Mouse (Mus musculus) kidney, adult 2 months (tissue): Measurements from ENCODE around the gene Ldb2.

Source experiments
- CTCF ChIP-seq: fragments of 200-500 bp; conservative IDR thresholded peaks from 2 replicates; pipeline ENCODE4 v1.5.1; 2011; ENCODE audit warnings: low read depth, mild to moderate bottlenecking, control low read depth, low read length, moderate library complexity, mixed read lengths; ENCODE audit not compliant: insufficient read depth, insufficient read length
- POLR2A ChIP-seq: fragments of 200-500 bp; IDR thresholded peaks from one replicate; pipeline ENCODE4 v1.6.1; 2011; ENCODE audit warnings: low read depth, low read length, control low read depth

DNA sequence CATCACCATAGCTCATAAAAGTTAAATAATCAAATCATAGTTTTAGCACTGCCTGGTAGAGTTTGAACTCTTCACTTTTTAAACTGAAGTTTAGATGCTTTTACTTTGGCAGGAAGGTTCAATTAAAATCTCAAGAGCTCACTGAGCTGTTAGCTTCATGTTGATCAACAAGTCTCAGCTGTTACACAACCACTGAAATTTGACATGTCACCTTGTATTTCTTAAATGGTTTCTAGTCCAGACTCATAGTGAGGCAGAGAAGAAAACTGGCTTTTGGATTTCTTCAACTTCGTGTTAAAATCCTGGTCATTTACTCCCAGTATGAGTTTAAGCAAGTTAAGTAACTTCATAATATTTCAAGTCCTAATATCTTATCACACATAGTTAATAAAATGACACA lies 53.8 kb downstream of the Ldb2 start:
- TF ChIP-seq CTCF: no peak
- no peak for TF ChIP-seq POLR2A
